Comparison of ENCODE assay signal across 9 mouse cellular contexts in the genomic region with DNA sequence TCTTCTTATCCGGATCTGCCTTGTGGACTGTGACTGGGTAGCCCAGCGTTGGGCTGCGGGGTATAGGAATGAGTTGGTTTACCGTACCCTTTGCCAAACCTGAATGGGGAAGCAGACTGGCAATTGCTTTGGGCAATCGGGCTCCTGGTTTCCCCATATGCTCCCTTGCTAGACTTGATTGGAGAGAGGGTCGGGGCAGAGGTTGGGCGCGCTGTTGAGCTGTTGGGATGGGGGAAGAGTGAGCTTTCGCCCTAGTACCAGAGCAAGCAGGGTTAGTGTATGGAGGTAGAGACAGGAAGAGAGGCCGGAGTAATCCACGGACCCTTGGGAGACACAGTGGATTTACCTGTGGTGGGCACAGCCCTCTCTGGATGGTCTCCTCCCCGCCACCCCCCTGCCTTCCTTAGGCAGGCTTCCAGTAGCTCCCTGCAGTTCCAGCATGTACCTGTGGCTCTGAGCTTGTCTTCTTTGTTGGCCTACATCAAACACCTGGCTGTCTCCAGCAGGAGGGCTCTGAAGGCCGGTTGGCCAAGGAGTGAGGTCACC. TPM values are rescaled to one million over a fixed set of nuclear protein-coding genes. Genes with fewer than 3 reads are reported as not detected.
DNase-seq lines count a peak whose midpoint lies in the region; ATAC-seq and TF ChIP-seq lines count a peak whose summit lies in the region.
"Had no signal": no experiment of that assay in that cellular context is flagged by ENCODE, and none has a peak within 500 bp of the region (broad histone marks: within the 10 kb centered on the region; RNA-seq: fewer than 3 reads in every experiment).

No protein-coding gene starts in this region.

- peak overlapping the region; percentile 86 for H3K9ac ChIP-seq in kidney, postnatal 0 days (ENCODE audit: low read depth, low read length)

- intact Hi-C loops in heart, postnatal 14 days (cut with DNase I) = loop anchor here (5.0 kb wide), 1 partner anchor 92 kb away; no protein-coding TSS in a partner anchor

- peak; percentile 93 for DNase-seq in heart, adult 11 months
- DNase-seq in heart, postnatal 14 days = no peak
- DNase-seq in kidney, postnatal 0 days (ENCODE audit: low spot score) = no peak
- DNase-seq in midbrain, embryonic 10.5 days (ENCODE audit: low spot score) = no peak
- no peak for DNase-seq in frontal cortex, adult 2 months (ENCODE audit: extremely low spot score in 1 of 2, low spot score in 1 of 2)

- TF ChIP-seq POLR2A in bone marrow, adult 2 months (IDR thresholded peaks at IDR 0.05; ENCODE audit: borderline replicate concordance, control insufficient read depth, low read depth, low read length) = no peak
- TF ChIP-seq POLR2A in embryonic fibroblast, embryonic 13.5 days (IDR thresholded peaks at IDR 0.05; ENCODE audit: low read depth, low read length) = no peak

- no peaks in the 10 kb centered on the region for H3K36me3 ChIP-seq in kidney, postnatal 0 days (ENCODE audit: insufficient read depth, low read length)
- no peaks in the 10 kb centered on the region for H3K36me3 ChIP-seq in midbrain, embryonic 10.5 days

- peak overlapping the region; percentile 99 for H3K27ac ChIP-seq in bone marrow, adult 2 months (ENCODE audit: control insufficient read depth, insufficient read depth, low read depth, low read length, poor library complexity)
- no peak overlapping the region for H3K27ac ChIP-seq in embryonic fibroblast, embryonic 13.5 days (ENCODE audit: insufficient read depth, low read length)
- peak overlapping the region; percentile 95 for H3K27ac ChIP-seq in kidney, postnatal 0 days
- peak overlapping the region; percentile 94 for H3K27ac ChIP-seq in midbrain, embryonic 10.5 days (replicated peaks)

- no peak for TF ChIP-seq CTCF in bone marrow, adult 2 months (IDR thresholded peaks at IDR 0.05; ENCODE audit: control insufficient read depth, insufficient read depth, low read length)
- TF ChIP-seq CTCF in embryonic fibroblast, embryonic 13.5 days (IDR thresholded peaks at IDR 0.05; ENCODE audit: borderline replicate concordance, insufficient read depth, low read length) = no peak
- TF ChIP-seq CTCF in kidney, postnatal 0 days (IDR thresholded peaks at IDR 0.05; ENCODE audit: low read depth) = 0 out of 2 replicates have a peak, but pooled peaks have one; percentile 14

- peak overlapping the region; percentile 80 for H3K4me2 ChIP-seq in kidney, postnatal 0 days (ENCODE audit: low read length)

- H3K9me3 ChIP-seq in kidney, postnatal 0 days (replicated peaks; ENCODE audit: low read length) = no peaks in the 10 kb centered on the region
- H3K9me3 ChIP-seq in midbrain, embryonic 10.5 days (replicated peaks) = no peaks in the 10 kb centered on the region

- no peak for ATAC-seq in kidney, postnatal 0 days (replicated peaks; ENCODE audit: low FRiP score, low read depth)
- no peak for ATAC-seq in activated CD4-positive, CD25-positive, alpha-beta regulatory T cell, adult 4 months

- H3K4me1 ChIP-seq in bone marrow, adult 2 months (ENCODE audit: control insufficient read depth, insufficient read depth, low read length) = peaks cover 1% of the 10 kb centered on the region; the same call in 1 of the 2 replicates
- H3K4me1 ChIP-seq in embryonic fibroblast, embryonic 13.5 days (ENCODE audit: control insufficient read depth, insufficient read depth, low read length) = no peaks in the 10 kb centered on the region; the same call in 1 of the 2 replicates
- peaks cover 15% of the 10 kb centered on the region for H3K4me1 ChIP-seq in kidney, postnatal 0 days (replicated peaks; ENCODE audit: insufficient read depth, low read length)
- peaks cover 54% of the 10 kb centered on the region for H3K4me1 ChIP-seq in midbrain, embryonic 10.5 days

- H3K27me3 ChIP-seq in kidney, postnatal 0 days (ENCODE audit: insufficient read depth, low read length) = no peaks in the 10 kb centered on the region
- H3K27me3 ChIP-seq in midbrain, embryonic 10.5 days (ENCODE audit: low read depth, poor library complexity, severe bottlenecking) = peaks cover 21% of the 10 kb centered on the region

- peak overlapping the region; percentile 82 for H3K4me3 ChIP-seq in bone marrow, adult 2 months (replicated peaks; ENCODE audit: control insufficient read depth, low read depth, low read length)
- H3K4me3 ChIP-seq in embryonic fibroblast, embryonic 13.5 days (ENCODE audit: insufficient read depth, low read length) = peak overlapping the region; percentile 66
- peak overlapping the region; percentile 75 for H3K4me3 ChIP-seq in kidney, postnatal 0 days (replicated peaks; ENCODE audit: low read depth, low read length)
- H3K4me3 ChIP-seq in midbrain, embryonic 10.5 days = peak overlapping the region; percentile 78

- whole genome bisulfite sequencing in bone marrow, adult 2 months = 9% methylated on average over 13 of the region's 13 CpGs
- 4% methylated on average over 13 of the region's 13 CpGs for WGBS in kidney, postnatal 0 days
- WGBS in midbrain, embryonic 10.5 days = 3% methylated on average over 13 of the region's 13 CpGs

RNA-seq across cellular contexts. Expression of gene Sirpa, which starts 1.3 kb away (rescaled TPM):
- total RNA-seq in heart, postnatal 14 days (2021) = 10 to 100 TPM; 27.1 to 28.7 TPM
- 39.2 and 93.9 TPM in 2 replicates for polyA plus RNA-seq in bone marrow, adult 2 months (2011; ENCODE audit: insufficient read depth, insufficient read length, low replicate concordance, missing spikeins)
- 19.3 and 26.0 TPM in 2 replicates for polyA plus RNA-seq in embryonic fibroblast, embryonic 13.5 days (2011; ENCODE audit: insufficient read length, low read depth, missing spikeins)
- polyA plus RNA-seq in kidney, postnatal 0 days (2015; fragmentation: Nextera tagmentation; extraction: Ambion mirVana) = 22.5 and 25.5 TPM in 2 replicates
- polyA plus RNA-seq in midbrain, embryonic 10.5 days (2016; fragmentation: Nextera tagmentation; extraction: Ambion mirVana) = 15.7 and 16.0 TPM in 2 replicates
- polyA plus RNA-seq in activated CD4-positive, CD25-positive, alpha-beta regulatory T cell, adult 4 months (2017; shearing (Covaris generic)) = under 1 TPM in 1 of 2 experiments, not detected in 1; 0.16 TPM
- polyA plus RNA-seq in frontal cortex, adult 2 months (2012; rRNA removed) = 276 and 309 TPM in 2 replicates

RNA-seq across cellular contexts. Expression of gene F830045P16Rik, which starts 57.5 kb away (rescaled TPM):
- under 1 TPM; 0.14 to 0.15 TPM for total RNA-seq in heart, postnatal 14 days (2021)
- polyA plus RNA-seq in bone marrow, adult 2 months (2011; ENCODE audit: insufficient read depth, insufficient read length, low replicate concordance, missing spikeins) = not detected in 2 replicates
- polyA plus RNA-seq in embryonic fibroblast, embryonic 13.5 days (2011; ENCODE audit: insufficient read length, low read depth, missing spikeins) = not detected in 2 replicates
- polyA plus RNA-seq in kidney, postnatal 0 days (2015; fragmentation: Nextera tagmentation; extraction: Ambion mirVana) = not detected in 2 replicates
- polyA plus RNA-seq in midbrain, embryonic 10.5 days (2016; fragmentation: Nextera tagmentation; extraction: Ambion mirVana) = not detected in 2 replicates
- not detected for polyA plus RNA-seq in activated CD4-positive, CD25-positive, alpha-beta regulatory T cell, adult 4 months (2017; shearing (Covaris generic))
- polyA plus RNA-seq in frontal cortex, adult 2 months (2012; rRNA removed) = 0.06 and 0.14 TPM in 2 replicates
- total RNA-seq: hematopoietic stem cell, adult 5-6 weeks had no signal

Comparison
In these comparisons a context has a peak if more than half of its experiments do, and no peak if none do; other contexts are left out.
1. RNA of gene Sirpa, which starts 1.3 kb away (polyA plus RNA-seq): 276 to 309 TPM in frontal cortex, adult 2 months, 39.2 to 93.9 TPM in bone marrow, adult 2 months, 19.3 to 26.0 TPM in embryonic fibroblast, embryonic 13.5 days, 22.5 to 25.5 TPM in kidney, postnatal 0 days and 15.7 to 16.0 TPM in midbrain, embryonic 10.5 days; 0.16 TPM in activated CD4-positive, CD25-positive, alpha-beta regulatory T cell, adult 4 months; every median in the first group is over 10 times any median in the second.
2. Peak in every context shown above with its lines, with median percentiles within 50 percentile points of each other: H3K4me3 ChIP-seq.